Mouse (Mus musculus): Measurements from ENCODE around the gene Rpl38.

Rpl38 gene

GRCm38 (mm10) chr11:114668301-114668710, at the start of gene Rpl38:
TSS of gene Rpl38 (plus strand) at chr11:114668524.
- peak; percentile 95 to 96 for DNase-seq

- DNase-seq, result no peak
These were observed 49.5 kb upstream of the Rpl38 start for GRCm38 (mm10) chr11:114618697-114619417.

- DNase-seq, result peak in 1 of 2 experiments; percentile 9
These were observed 42.1 kb upstream of the Rpl38 start for GRCm38 (mm10) chr11:114626071-114626690.

GRCm38 (mm10) chr11:114627036-114627435, 41.3 kb upstream of the Rpl38 start:
- DNase-seq, result no peak

- peak; percentile 13 to 38 for DNase-seq
These were observed 40.3 kb upstream of the Rpl38 start for GRCm38 (mm10) chr11:114628032-114628431.

GRCm38 (mm10) chr11:114630044-114630443, 38.3 kb upstream of the Rpl38 start:
- peak in 1 of 2 experiments; percentile 8 for DNase-seq

- no peak for DNase-seq
These were observed 36.1 kb upstream of the Rpl38 start for GRCm38 (mm10) chr11:114632266-114632665.

GRCm38 (mm10) chr11:114636292-114636691, 32.0 kb upstream of the Rpl38 start:
- peak; percentile 55 to 86 for DNase-seq

- peak; percentile 12 to 35 for DNase-seq
These were observed 31.4 kb upstream of the Rpl38 start for GRCm38 (mm10) chr11:114636727-114637505.

GRCm38 (mm10) chr11:114638647-114639290, 29.6 kb upstream of the Rpl38 start:
- DNase-seq, result no peak

GRCm38 (mm10) chr11:114639681-114640103, 28.6 kb upstream of the Rpl38 start:
- no peak for DNase-seq

- no peak for DNase-seq
These were observed 27.7 kb upstream of the Rpl38 start for GRCm38 (mm10) chr11:114640658-114641057.

GRCm38 (mm10) chr11:114641136-114641535, 27.2 kb upstream of the Rpl38 start:
- DNase-seq, result no peak

- no peak for DNase-seq
These were observed 26.1 kb upstream of the Rpl38 start for GRCm38 (mm10) chr11:114642184-114642583.

- DNase-seq, result no peak
These were observed 25.4 kb upstream of the Rpl38 start for GRCm38 (mm10) chr11:114642926-114643325.

- DNase-seq, result no peak
These were observed 24.2 kb upstream of the Rpl38 start for GRCm38 (mm10) chr11:114644122-114644521.

- no peak for DNase-seq
These were observed 18.8 kb upstream of the Rpl38 start for GRCm38 (mm10) chr11:114649510-114649909.

GRCm38 (mm10) chr11:114652531-114652930, 15.8 kb upstream of the Rpl38 start:
- DNase-seq, result peak in 1 of 2 experiments; percentile 25

GRCm38 (mm10) chr11:114653664-114654063, 14.7 kb upstream of the Rpl38 start:
- no peak for DNase-seq

GRCm38 (mm10) chr11:114654552-114654951, 13.8 kb upstream of the Rpl38 start:
- DNase-seq, result no peak

- DNase-seq, result no peak
These were observed 12.8 kb upstream of the Rpl38 start for GRCm38 (mm10) chr11:114655350-114656008.

GRCm38 (mm10) chr11:114656994-114657644, 11.2 kb upstream of the Rpl38 start:
- DNase-seq, result no peak
